Mouse (Mus musculus) kidney, embryonic 15.5 days (tissue): ENCODE results near the gene Eps8l2. TPM values are rescaled to one million over a fixed set of nuclear protein-coding genes. Genes with fewer than 3 reads are reported as not detected.

Source experiments
- ATAC-seq: fragments of 200-750 bp; cut with Nextera tagmentation; replicated peaks from 2 replicates; pipeline ENCODE4 v1.8.0; 2017; ENCODE audit warnings: moderate TSS enrichment; ENCODE audit not compliant: low FRiP score
- H3K27ac ChIP-seq: fragments of 300-500 bp; sonication (generic); 2 replicates; pipeline ENCODE4 v1.5.1; 2015; ENCODE audit warnings: mild to moderate bottlenecking, inconsistent platforms
- H3K27me3 ChIP-seq: fragments of 300-500 bp; sonication (generic); 2 replicates; pipeline ENCODE4 v1.6.1; 2015; ENCODE audit warnings: inconsistent platforms
- H3K36me3 ChIP-seq: fragments of 300-500 bp; sonication (generic); 2 replicates; pipeline ENCODE4 v1.6.1; 2015; ENCODE audit warnings: inconsistent platforms
- H3K4me1 ChIP-seq: fragments of 300-500 bp; sonication (generic); 2 replicates; pipeline ENCODE4 v1.6.1; 2015; ENCODE audit warnings: inconsistent platforms
- H3K4me2 ChIP-seq: fragments of 300-500 bp; sonication (generic); 2 replicates; pipeline ENCODE4 v1.6.1; 2015; ENCODE audit warnings: moderate library complexity, mild to moderate bottlenecking, inconsistent platforms
- H3K4me3 ChIP-seq: fragments of 300-500 bp; sonication (generic); replicated peaks from 2 replicates; pipeline ENCODE4 v1.5.1; 2015; ENCODE audit warnings: mild to moderate bottlenecking, inconsistent platforms
- H3K9ac ChIP-seq: fragments of 300-500 bp; sonication (generic); 2 replicates; pipeline ENCODE4 v1.6.1; 2015; ENCODE audit warnings: mild to moderate bottlenecking, inconsistent platforms
- H3K9me3 ChIP-seq: fragments of 300-500 bp; sonication (generic); replicated peaks from 2 replicates; pipeline ENCODE4 v1.6.1; 2016; ENCODE audit warnings: inconsistent platforms
- WGBS: fragments of 180-500 bp; shearing (Covaris S2); methylation state at CpG from one replicate; pipeline ENCODE4 v1.1.7; 2015; ENCODE audit warnings: mixed read lengths; 5-methylcytosine and 5-hydroxymethylcytosine counted together
- polyA plus RNA-seq: library from polyadenylated mRNA; unstranded; fragments of >200 nt; fragmentation: Nextera tagmentation; extraction: Ambion mirVana; gene quantifications from 2 replicates; pipeline ENCODE4 v1.2.1, GENCODE M21; 2015

Gene Eps8l2
- 33.1 and 39.6 TPM in 2 replicates for polyA plus RNA-seq

- Histone ChIP-seq H3K36me3 (peaks cover 22% of the 10 kb centered on the region), H3K4me1 (peaks cover 30% of the 10 kb centered on the region), H3K27ac (peak within 1 kb of the TSS; percentile 75), H3K9me3 (no peaks in the 10 kb centered on the region), H3K4me3 (peak within 1 kb of the TSS; percentile 45), H3K4me2 (peak within 1 kb of the TSS; percentile 69), H3K27me3 (no peaks in the 10 kb centered on the region), H3K9ac (peak within 1 kb of the TSS; percentile 44)
- peak; percentile 80 for ATAC-seq
- 6% methylated on average over 23 of the region's 23 CpGs for WGBS
Measured at GRCm38 (mm10) chr7:141338576-141339131, at the start of gene Eps8l2. TSS of gene Eps8l2 (plus strand) at chr7:141338880.

GRCm38 (mm10) chr7:141291921-141292582 lies 46.6 kb upstream of the Eps8l2 start, which contains the start of gene Drd4:
TSS of gene Drd4 (plus strand) at chr7:141292006.
- Histone ChIP-seq H3K9ac (peak within 1 kb of the TSS; percentile 37), H3K36me3 (peaks cover 6% of the 10 kb centered on the region)
- WGBS, result 2% methylated on average over 46 of the region's 46 CpGs

GRCm38 (mm10) chr7:141292583-141293388 lies 45.9 kb upstream of the Eps8l2 start:
- Histone ChIP-seq H3K9ac (peak overlapping the region; percentile 37; the same call in 1 of the 2 replicates), H3K36me3 (peaks cover 12% of the 10 kb centered on the region), H3K4me3 (peak overlapping the region; percentile 54), H3K27ac (no peak overlapping the region), H3K4me1 (peaks cover 33% of the 10 kb centered on the region), H3K27me3 (peaks cover 62% of the 10 kb centered on the region), H3K4me2 (peak overlapping the region; percentile 95), H3K9me3 (no peaks in the 10 kb centered on the region)
- WGBS, result 45% methylated on average over 15 of the region's 15 CpGs
- ATAC-seq, result no peak

More at GRCm38 (mm10) chr7:141291921-141292582, 46.6 kb upstream of the Eps8l2 start, which contains the start of gene Drd4:
- H3K4me1 ChIP-seq, result peaks cover 33% of the 10 kb centered on the region
- no peaks in the 10 kb centered on the region for H3K9me3 ChIP-seq
- peak; percentile 70; the same call in 1 of the 2 replicates for ATAC-seq
- peaks cover 62% of the 10 kb centered on the region for H3K27me3 ChIP-seq
- H3K4me3 ChIP-seq, result peak within 1 kb of the TSS; percentile 54
- peak within 1 kb of the TSS; percentile 95 for H3K4me2 ChIP-seq
- no peak within 1 kb of the TSS for H3K27ac ChIP-seq

GRCm38 (mm10) chr7:141293852-141294471 lies 44.7 kb upstream of the Eps8l2 start:
- WGBS, result under 1% methylated on average over 52 of the region's 53 CpGs
- Histone ChIP-seq H3K4me2 (peak overlapping the region; percentile 73), H3K27me3 (peaks cover 62% of the 10 kb centered on the region), H3K27ac (no peak overlapping the region), H3K9ac (peak overlapping the region; percentile 36), H3K9me3 (no peaks in the 10 kb centered on the region), H3K4me3 (peak overlapping the region; percentile 43), H3K4me1 (peaks cover 33% of the 10 kb centered on the region), H3K36me3 (peaks cover 17% of the 10 kb centered on the region)
- 0 out of 2 replicates have a peak, but pooled peaks have one; percentile 19 for ATAC-seq

GRCm38 (mm10) chr7:141294479-141294878 lies 44.2 kb upstream of the Eps8l2 start:
- 6% methylated on average over 20 of the region's 22 CpGs for WGBS
- H3K4me1 ChIP-seq, result peaks cover 33% of the 10 kb centered on the region
- peak overlapping the region; percentile 73 for H3K4me2 ChIP-seq
- no peaks in the 10 kb centered on the region for H3K9me3 ChIP-seq
- no peak overlapping the region for H3K27ac ChIP-seq
- H3K9ac ChIP-seq, result no peak overlapping the region; the same call in 1 of the 2 replicates
- ATAC-seq, result no peak
- H3K27me3 ChIP-seq, result peaks cover 62% of the 10 kb centered on the region
- H3K36me3 ChIP-seq, result peaks cover 22% of the 10 kb centered on the region
- H3K4me3 ChIP-seq, result peak overlapping the region; percentile 43

- WGBS, result 69% methylated on average over 3 of the region's 3 CpGs
- H3K4me2 ChIP-seq, result no peak overlapping the region
- H3K27ac ChIP-seq, result no peak overlapping the region
- H3K4me1 ChIP-seq, result peaks cover 17% of the 10 kb centered on the region
- no peak overlapping the region for H3K9ac ChIP-seq
- no peak for ATAC-seq
- no peak overlapping the region for H3K4me3 ChIP-seq
- no peaks in the 10 kb centered on the region for H3K9me3 ChIP-seq
- H3K27me3 ChIP-seq, result peaks cover 30% of the 10 kb centered on the region
- peaks cover 58% of the 10 kb centered on the region for H3K36me3 ChIP-seq
Measured at GRCm38 (mm10) chr7:141297926-141298650, 40.6 kb upstream of the Eps8l2 start.

GRCm38 (mm10) chr7:141299175-141299574 lies 39.5 kb upstream of the Eps8l2 start:
- WGBS, result 96% methylated on average over 8 of the region's 8 CpGs
- Histone ChIP-seq H3K9ac (no peak overlapping the region), H3K36me3 (peaks cover 69% of the 10 kb centered on the region), H3K9me3 (no peaks in the 10 kb centered on the region), H3K4me3 (no peak overlapping the region), H3K27me3 (peaks cover 19% of the 10 kb centered on the region), H3K4me2 (no peak overlapping the region), H3K27ac (no peak overlapping the region), H3K4me1 (peaks cover 7% of the 10 kb centered on the region)
- no peak for ATAC-seq

- no peak overlapping the region for H3K4me3 ChIP-seq
- no peaks in the 10 kb centered on the region for H3K9me3 ChIP-seq
- H3K36me3 ChIP-seq, result peaks cover 91% of the 10 kb centered on the region
- H3K9ac ChIP-seq, result no peak overlapping the region
- H3K4me1 ChIP-seq, result no peaks in the 10 kb centered on the region
- WGBS, result 97% methylated on average over 9 of the region's 9 CpGs
- no peak overlapping the region for H3K4me2 ChIP-seq
- H3K27ac ChIP-seq, result no peak overlapping the region
- no peaks in the 10 kb centered on the region for H3K27me3 ChIP-seq
- no peak for ATAC-seq
Measured at GRCm38 (mm10) chr7:141301386-141301785, 37.3 kb upstream of the Eps8l2 start.

- Histone ChIP-seq H3K4me3 (no peak overlapping the region), H3K9ac (no peak overlapping the region), H3K4me2 (no peak overlapping the region), H3K27me3 (no peaks in the 10 kb centered on the region), H3K36me3 (peaks cover 93% of the 10 kb centered on the region), H3K27ac (no peak overlapping the region), H3K9me3 (no peaks in the 10 kb centered on the region), H3K4me1 (no peaks in the 10 kb centered on the region)
- no peak for ATAC-seq
- 95% methylated on average over 1 of the region's 1 CpGs for WGBS
Measured at GRCm38 (mm10) chr7:141302702-141303268, 35.9 kb upstream of the Eps8l2 start.

- no peaks in the 10 kb centered on the region for H3K27me3 ChIP-seq
- no peak overlapping the region for H3K27ac ChIP-seq
- H3K4me1 ChIP-seq, result no peaks in the 10 kb centered on the region
- H3K4me3 ChIP-seq, result no peak overlapping the region
- H3K9me3 ChIP-seq, result no peaks in the 10 kb centered on the region
- 77% methylated on average over 4 of the region's 4 CpGs for WGBS
- H3K36me3 ChIP-seq, result peaks cover 100% of the 10 kb centered on the region
- H3K4me2 ChIP-seq, result no peak overlapping the region
- ATAC-seq, result no peak
- H3K9ac ChIP-seq, result no peak overlapping the region
Measured at GRCm38 (mm10) chr7:141304537-141304936, 34.1 kb upstream of the Eps8l2 start.

GRCm38 (mm10) chr7:141314416-141314815 lies 24.3 kb upstream of the Eps8l2 start:
- no peaks in the 10 kb centered on the region for H3K27me3 ChIP-seq
- no peaks in the 10 kb centered on the region for H3K9me3 ChIP-seq
- peaks cover 99% of the 10 kb centered on the region for H3K36me3 ChIP-seq
- whole genome bisulfite sequencing, result 93% methylated on average over 2 of the region's 2 CpGs
- no peaks in the 10 kb centered on the region for H3K4me1 ChIP-seq
- H3K4me3 ChIP-seq, result no peak overlapping the region
- no peak for ATAC-seq
- no peak overlapping the region for H3K4me2 ChIP-seq
- H3K27ac ChIP-seq, result no peak overlapping the region
- H3K9ac ChIP-seq, result no peak overlapping the region
